In the genomic region with DNA sequence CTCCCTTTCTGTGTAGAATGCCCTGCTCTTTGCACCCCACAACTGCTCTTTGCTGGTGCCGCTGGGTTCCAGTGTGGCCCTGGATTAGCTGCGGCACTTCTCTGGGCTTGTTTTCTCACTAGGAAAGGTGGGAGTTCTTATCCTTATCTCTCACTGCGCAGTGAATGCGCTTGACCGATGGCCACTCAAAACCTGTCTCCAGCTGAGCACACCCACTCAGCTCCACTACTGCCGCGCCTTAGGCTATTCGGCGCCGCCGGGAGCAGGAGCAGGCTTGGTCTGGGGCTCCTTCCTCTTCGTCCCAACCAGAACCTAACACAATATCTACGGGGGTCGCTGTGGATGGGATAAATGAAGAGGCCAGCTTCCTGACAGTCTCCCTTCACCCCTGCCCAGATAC, we compare ENCODE assay signal across 21 mouse cellular contexts. TPM values are rescaled to one million over a fixed set of nuclear protein-coding genes. Genes with fewer than 3 reads are reported as not detected.
A peak's percentile ranks its signal among the peaks of the same experiment; 100 is the strongest.
DNase-seq lines count a peak whose midpoint lies in the region; ATAC-seq and TF ChIP-seq lines count a peak whose summit lies in the region.
"Had no signal": no experiment of that assay in that cellular context is flagged by ENCODE, and none has a peak within 500 bp of the region (broad histone marks: within the 10 kb centered on the region; RNA-seq: fewer than 3 reads in every experiment).

No protein-coding gene starts in this region.

- H3K9ac ChIP-seq in heart, embryonic 13.5 days: peak overlapping the region; percentile 12; the same call in 1 of the 2 replicates
- H3K9ac ChIP-seq in lung, embryonic 14.5 days: no peak overlapping the region
- H3K9ac ChIP-seq in intestine, postnatal 0 days (ENCODE audit: low read depth, low read length): no peak overlapping the region
- H3K9ac ChIP-seq: embryonic facial prominence, embryonic 15.5 days; forebrain, embryonic 12.5 days; hindbrain, embryonic 15.5 days; neural tube, embryonic 13.5 days had no signal

- H3K4me2 ChIP-seq in heart, embryonic 13.5 days: peak overlapping the region; percentile 33
- no peak overlapping the region for H3K4me2 ChIP-seq in lung, embryonic 14.5 days
- 0 out of 2 replicates have a peak overlapping the region, but pooled peaks have one; percentile 1 for H3K4me2 ChIP-seq in intestine, postnatal 0 days (replicated peaks; ENCODE audit: low read depth)
- H3K4me2 ChIP-seq: embryonic facial prominence, embryonic 15.5 days; forebrain, embryonic 12.5 days; hindbrain, embryonic 15.5 days; neural tube, embryonic 13.5 days had no signal

- H3K27me3 ChIP-seq in heart, embryonic 13.5 days (replicated peaks): peaks cover 22% of the 10 kb centered on the region
- H3K27me3 ChIP-seq in lung, embryonic 14.5 days (ENCODE audit: insufficient read depth, low read length): no peaks in the 10 kb centered on the region
- H3K27me3 ChIP-seq in intestine, postnatal 0 days (replicated peaks; ENCODE audit: control insufficient read depth, insufficient read depth, low read length): no peaks in the 10 kb centered on the region
- H3K27me3 ChIP-seq: embryonic facial prominence, embryonic 15.5 days; forebrain, embryonic 12.5 days; hindbrain, embryonic 15.5 days; neural tube, embryonic 13.5 days had no signal

- H3K27ac ChIP-seq in heart, embryonic 13.5 days (replicated peaks): no peak overlapping the region
- no peak overlapping the region for H3K27ac ChIP-seq in lung, embryonic 14.5 days (ENCODE audit: low read depth)
- H3K27ac ChIP-seq in intestine, postnatal 0 days (ENCODE audit: low read depth, low read length): no peak overlapping the region
- H3K27ac ChIP-seq: embryonic facial prominence, embryonic 15.5 days; forebrain, embryonic 12.5 days; hindbrain, embryonic 15.5 days; midbrain, embryonic 10.5 days; neural tube, embryonic 13.5 days had no signal

- intact Hi-C loops in heart, postnatal 25 days (cut with DNase I): no loop called here

- peaks cover 20% of the 10 kb centered on the region for H3K4me1 ChIP-seq in heart, embryonic 13.5 days
- H3K4me1 ChIP-seq in lung, embryonic 14.5 days (ENCODE audit: insufficient read depth): no peaks in the 10 kb centered on the region
- no peaks in the 10 kb centered on the region for H3K4me1 ChIP-seq in lung, adult 2 months (ENCODE audit: control insufficient read depth, insufficient read depth, low read length)
- H3K4me1 ChIP-seq in intestine, postnatal 0 days (replicated peaks; ENCODE audit: control insufficient read depth, insufficient read depth, low read length): no peaks in the 10 kb centered on the region
- H3K4me1 ChIP-seq: embryonic facial prominence, embryonic 15.5 days; forebrain, embryonic 12.5 days; hindbrain, embryonic 15.5 days; neural tube, embryonic 13.5 days had no signal

- no peaks in the 10 kb centered on the region for H3K9me3 ChIP-seq in heart, embryonic 13.5 days
- no peaks in the 10 kb centered on the region for H3K9me3 ChIP-seq in lung, embryonic 14.5 days (ENCODE audit: low read depth, low read length)
- H3K9me3 ChIP-seq in intestine, postnatal 0 days (ENCODE audit: control insufficient read depth): no peaks in the 10 kb centered on the region
- H3K9me3 ChIP-seq: embryonic facial prominence, embryonic 15.5 days; forebrain, embryonic 12.5 days; hindbrain, embryonic 15.5 days; midbrain, embryonic 10.5 days; neural tube, embryonic 13.5 days had no signal

- no peak for TF ChIP-seq POLR2A in lung, adult 2 months (IDR thresholded peaks at IDR 0.05; ENCODE audit: borderline replicate concordance, extremely low read depth, low read depth, low read length)

- TF ChIP-seq CTCF in lung, embryonic 14.5 days (IDR thresholded peaks at IDR 0.05; ENCODE audit: low read depth): no peak
- TF ChIP-seq CTCF in lung, adult 2 months (IDR thresholded peaks at IDR 0.05; ENCODE audit: insufficient read depth, low read length): no peak
- TF ChIP-seq CTCF in intestine, postnatal 0 days (IDR thresholded peaks at IDR 0.05; ENCODE audit: low read depth): no peak

- ATAC-seq in heart, embryonic 13.5 days (ENCODE audit: extremely low read depth, insufficient number of reproducible peaks, low FRiP score, low TSS enrichment): no peak
- ATAC-seq in lung, embryonic 14.5 days (ENCODE audit: insufficient read depth): 0 out of 2 replicates have a peak, but pooled peaks have one; percentile 28
- ATAC-seq in intestine, postnatal 0 days: no peak

- H3K36me3 ChIP-seq in heart, embryonic 13.5 days: peaks cover 74% of the 10 kb centered on the region
- no peaks in the 10 kb centered on the region for H3K36me3 ChIP-seq in lung, embryonic 14.5 days (ENCODE audit: insufficient read depth)
- peaks cover 53% of the 10 kb centered on the region for H3K36me3 ChIP-seq in intestine, postnatal 0 days (ENCODE audit: control insufficient read depth, insufficient read depth)
- H3K36me3 ChIP-seq: forebrain, embryonic 12.5 days; hindbrain, embryonic 15.5 days; midbrain, embryonic 10.5 days had no signal

- peak; percentile 46 for DNase-seq in cerebellum, adult 11-12 months
- no peak for DNase-seq in cerebellum, postnatal 10 days
- DNase-seq in heart, postnatal 25 days (ENCODE audit: low spot score): no peak
- no peak for DNase-seq in lung, embryonic 14.5 days
- no peak for DNase-seq in lung, adult 2 months
- no peak for DNase-seq in right cerebral cortex, postnatal 14 days
- DNase-seq: adrenal gland, adult 8-10 months; embryo, embryonic 11 days; gastrocnemius, postnatal 36 days; heart, postnatal 10 days; kidney, postnatal 4 days; right cerebral cortex, postnatal 25 days; thymus, postnatal 14 days had no signal

- H3K4me3 ChIP-seq in heart, embryonic 13.5 days: no peak overlapping the region
- no peak overlapping the region for H3K4me3 ChIP-seq in lung, embryonic 14.5 days (ENCODE audit: low read depth, low read length)
- H3K4me3 ChIP-seq in lung, adult 2 months (replicated peaks; ENCODE audit: extremely low read depth, low read depth, low read length): no peak overlapping the region
- H3K4me3 ChIP-seq in intestine, postnatal 0 days (ENCODE audit: low read depth, low read length): no peak overlapping the region
- H3K4me3 ChIP-seq: embryonic facial prominence, embryonic 15.5 days; forebrain, embryonic 12.5 days; hindbrain, embryonic 15.5 days; midbrain, embryonic 10.5 days; neural tube, embryonic 13.5 days had no signal

- WGBS in heart, embryonic 13.5 days: 20% methylated on average over 14 of the region's 14 CpGs
- WGBS in lung, embryonic 14.5 days: 35% methylated on average over 14 of the region's 14 CpGs
- WGBS in lung, adult 2 months: 61% methylated on average over 14 of the region's 14 CpGs
- 37% methylated on average over 14 of the region's 14 CpGs for WGBS in intestine, postnatal 0 days

RNA-seq across cellular contexts. Expression of gene Pdk2, which starts 7.5 kb away (rescaled TPM):
- polyA plus RNA-seq in heart, embryonic 13.5 days (2015; fragmentation: Nextera tagmentation; extraction: Ambion mirVana): 77.9 and 81.1 TPM in 2 replicates
- 100 to 1,000 TPM; 377 to 397 TPM for total RNA-seq in heart, postnatal 25 days (2021)
- polyA plus RNA-seq in lung, embryonic 14.5 days (2014; fragmentation: Nextera tagmentation; extraction: Ambion mirVana): 24.5 and 27.4 TPM in 2 replicates
- polyA plus RNA-seq in lung, adult 2 months (2012; rRNA removed): 53.0 and 67.3 TPM in 2 replicates
- 53.2 and 57.4 TPM in 2 replicates for polyA plus RNA-seq in intestine, postnatal 0 days (2015; fragmentation: Nextera tagmentation; extraction: Ambion mirVana)

RNA-seq across cellular contexts. Expression of gene Samd14, which starts 23.9 kb away (rescaled TPM):
- 11.6 and 11.7 TPM in 2 replicates for polyA plus RNA-seq in heart, embryonic 13.5 days (2015; fragmentation: Nextera tagmentation; extraction: Ambion mirVana)
- 1 to 10 TPM; 1.2 to 1.5 TPM for total RNA-seq in heart, postnatal 25 days (2021)
- 22.7 and 24.5 TPM in 2 replicates for polyA plus RNA-seq in lung, embryonic 14.5 days (2014; fragmentation: Nextera tagmentation; extraction: Ambion mirVana)
- 5.9 and 7.0 TPM in 2 replicates for polyA plus RNA-seq in lung, adult 2 months (2012; rRNA removed)
- polyA plus RNA-seq in intestine, postnatal 0 days (2015; fragmentation: Nextera tagmentation; extraction: Ambion mirVana): 6.5 and 6.9 TPM in 2 replicates

RNA-seq across cellular contexts. Expression of gene Ppp1r9b, which starts 42.8 kb away (rescaled TPM):
- 6.5 and 6.8 TPM in 2 replicates for polyA plus RNA-seq in heart, embryonic 13.5 days (2015; fragmentation: Nextera tagmentation; extraction: Ambion mirVana)
- total RNA-seq in heart, postnatal 25 days (2021): 10 to 100 TPM; 45.5 to 52.6 TPM
- polyA plus RNA-seq in lung, embryonic 14.5 days (2014; fragmentation: Nextera tagmentation; extraction: Ambion mirVana): 13.0 and 14.3 TPM in 2 replicates
- 58.7 and 67.7 TPM in 2 replicates for polyA plus RNA-seq in lung, adult 2 months (2012; rRNA removed)
- 6.3 and 7.1 TPM in 2 replicates for polyA plus RNA-seq in intestine, postnatal 0 days (2015; fragmentation: Nextera tagmentation; extraction: Ambion mirVana)

RNA-seq across cellular contexts. Expression of gene Itga3, which starts 43.0 kb away (rescaled TPM):
- polyA plus RNA-seq in heart, embryonic 13.5 days (2015; fragmentation: Nextera tagmentation; extraction: Ambion mirVana): 10.2 and 12.2 TPM in 2 replicates
- 10 to 100 TPM; 10.8 to 11.7 TPM for total RNA-seq in heart, postnatal 25 days (2021)
- 27.1 and 28.4 TPM in 2 replicates for polyA plus RNA-seq in lung, embryonic 14.5 days (2014; fragmentation: Nextera tagmentation; extraction: Ambion mirVana)
- 181 and 187 TPM in 2 replicates for polyA plus RNA-seq in lung, adult 2 months (2012; rRNA removed)
- 51.3 and 57.9 TPM in 2 replicates for polyA plus RNA-seq in intestine, postnatal 0 days (2015; fragmentation: Nextera tagmentation; extraction: Ambion mirVana)

RNA-seq across cellular contexts. Expression of gene Sgca, which starts 57.5 kb away (rescaled TPM):
- 27.0 and 29.2 TPM in 2 replicates for polyA plus RNA-seq in heart, embryonic 13.5 days (2015; fragmentation: Nextera tagmentation; extraction: Ambion mirVana)
- total RNA-seq in heart, postnatal 25 days (2021): 100 to 1,000 TPM; 142 to 163 TPM
- 0.35 TPM in 1 of 2 replicates, not detected in the other for polyA plus RNA-seq in lung, embryonic 14.5 days (2014; fragmentation: Nextera tagmentation; extraction: Ambion mirVana)
- 19.9 and 54.4 TPM in 2 replicates for polyA plus RNA-seq in lung, adult 2 months (2012; rRNA removed)
- 0.18 and 0.55 TPM in 2 replicates for polyA plus RNA-seq in intestine, postnatal 0 days (2015; fragmentation: Nextera tagmentation; extraction: Ambion mirVana)
- total RNA-seq: adrenal gland, adult 8-10 months had no signal
- polyA plus RNA-seq: forebrain, embryonic 12.5 days; liver, adult 2 months; neural tube, embryonic 13.5 days had no signal
